Mouse (Mus musculus) thymus, adult 2 months (tissue): ENCODE measurements around the gene Podnl1.

Experiments used
- CTCF ChIP-seq: fragments of 200-500 bp; IDR thresholded peaks from 2 replicates; pipeline ENCODE4 v1.5.1; 2012; ENCODE audit warnings: mild to moderate bottlenecking, control low read depth, low read length, moderate library complexity, borderline replicate concordance; ENCODE audit not compliant: control insufficient read depth, poor library complexity, insufficient read depth; ENCODE audit errors: extremely low read depth
- POLR2A ChIP-seq: fragments of 200-500 bp; IDR thresholded peaks from 2 replicates; pipeline ENCODE4 v1.6.1; 2012; ENCODE audit warnings: mild to moderate bottlenecking, low read length, control low read depth, moderate library complexity; ENCODE audit not compliant: control insufficient read depth, poor library complexity, insufficient read depth; ENCODE audit errors: extremely low read depth

DNA sequence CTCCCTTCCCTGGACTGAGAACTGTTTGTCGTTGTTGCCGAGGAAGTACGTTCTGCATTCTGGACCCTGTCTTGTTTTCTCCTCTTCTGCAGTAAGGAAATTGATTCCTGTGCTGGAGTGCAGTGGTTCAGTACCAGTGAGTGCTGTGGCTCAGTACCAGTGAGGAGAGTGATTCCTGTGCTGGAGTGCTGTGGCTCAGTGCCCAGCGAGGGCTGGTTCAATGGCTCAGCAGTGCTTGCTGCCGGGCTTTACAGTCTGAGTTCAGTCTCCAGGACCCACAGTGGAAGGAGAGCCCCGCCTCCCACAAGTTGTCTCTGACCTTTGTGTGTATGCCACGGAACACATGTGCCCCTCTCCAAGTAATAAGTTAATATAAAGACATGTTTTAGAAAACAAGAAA lies 38.6 kb upstream of the Podnl1 start:
- TF ChIP-seq CTCF = no peak
- TF ChIP-seq POLR2A = no peak
